20 mouse cellular contexts compared by ENCODE assay signal in genomic region chr6:85942469-85942868, GRCm38 (mm10).
"Had no signal": no experiment of that assay in that cellular context is flagged by ENCODE, and none has a peak within 500 bp of the region (broad histone marks: within the 10 kb centered on the region; RNA-seq: fewer than 3 reads in every experiment).

No protein-coding gene starts in this region.

- ATAC-seq: intestine, postnatal 0 days; midbrain, embryonic 13.5 days; midbrain, embryonic 16.5 days had no signal

- H3K4me1 ChIP-seq: midbrain, embryonic 13.5 days; neural tube, embryonic 13.5 days had no signal

- H3K9me3 ChIP-seq: midbrain, embryonic 10.5 days; midbrain, embryonic 13.5 days; neural tube, embryonic 13.5 days; stomach, embryonic 15.5 days had no signal

- H3K27ac ChIP-seq: kidney, postnatal 0 days; left cerebral cortex, adult 2 months; liver, embryonic 14.5 days; midbrain, embryonic 10.5 days; midbrain, embryonic 13.5 days; neural tube, embryonic 13.5 days; stomach, embryonic 15.5 days had no signal

- H3K9ac ChIP-seq: liver, embryonic 14.5 days; midbrain, embryonic 13.5 days; neural tube, embryonic 13.5 days; stomach, embryonic 15.5 days had no signal

- H3K4me2 ChIP-seq: midbrain, embryonic 13.5 days; neural tube, embryonic 13.5 days; stomach, embryonic 15.5 days had no signal

- DNase-seq: kidney, adult 2 months; kidney, postnatal 36 days; layer of hippocampus, postnatal 36 days; lung, adult 2 months; lung, postnatal 14 days; lung, postnatal 4 days; retina, postnatal 1 day; right cerebral cortex, postnatal 25 days; spleen, adult 18-20 months; thymus, postnatal 25 days had no signal

- H3K27me3 ChIP-seq: midbrain, embryonic 13.5 days; neural tube, embryonic 13.5 days; stomach, embryonic 15.5 days had no signal

- H3K4me3 ChIP-seq: left cerebral cortex, adult 2 months; midbrain, embryonic 10.5 days; midbrain, embryonic 13.5 days; myocyte; neural tube, embryonic 13.5 days; stomach, embryonic 15.5 days had no signal
